Mouse (Mus musculus): Measurements from ENCODE around the gene Dennd4a. TPM values are rescaled to one million over a fixed set of nuclear protein-coding genes. Genes with fewer than 3 reads are reported as not detected.
A peak's percentile ranks its signal among the peaks of the same experiment; 100 is the strongest.

The Dennd4a gene
- total RNA-seq (2021), result 1 to 10 TPM; 7.7 to 8.4 TPM

GRCm38 (mm10) chr9:64810822-64811537 is at the start of gene Dennd4a:
Dennd4a (plus strand) TSS chr9:64811340.
- intact Hi-C loops (cut with DNase I), result loop anchor here (5.0 kb wide), 1 partner anchor 74 kb away; the partner anchor contains the start of gene Rab11a

GRCm38 (mm10) chr9:64764824-64765223 is 46.3 kb upstream of the Dennd4a start:
- DNase-seq, result no peak
- intact Hi-C loops (cut with DNase I), result no loop called here

More at GRCm38 (mm10) chr9:64810822-64811537, at the start of gene Dennd4a:
- peak; percentile 96 for DNase-seq

- intact Hi-C loops (cut with DNase I), result no loop called here
- DNase-seq, result no peak
These were observed 45.0 kb upstream of the Dennd4a start for GRCm38 (mm10) chr9:64766136-64766535.

DNA sequence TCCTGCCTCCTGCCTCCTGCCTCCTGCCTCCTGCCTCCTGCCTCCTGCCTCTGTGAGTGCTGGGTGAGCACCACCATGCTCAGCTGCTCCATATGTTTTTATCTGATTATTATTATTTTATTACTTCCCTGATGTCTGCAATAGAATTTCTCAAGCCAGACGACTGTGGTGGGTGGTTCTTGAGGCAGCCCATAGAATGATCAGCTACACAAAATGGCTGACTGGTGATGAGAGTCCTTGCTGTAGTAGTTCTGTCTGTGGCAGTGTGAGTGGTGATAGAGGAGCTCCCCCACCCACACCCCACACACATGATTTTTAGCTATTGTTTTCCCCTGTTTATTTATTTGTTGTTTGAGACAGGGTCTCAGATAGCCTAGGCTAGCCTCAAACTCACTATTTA is 43.3 kb upstream of the Dennd4a start:
- intact Hi-C loops (cut with DNase I), result no loop called here
- DNase-seq, result no peak

GRCm38 (mm10) chr9:64769066-64769695 is 42.0 kb upstream of the Dennd4a start:
- intact Hi-C loops (cut with DNase I), result no loop called here
- peak; percentile 45 to 64 for DNase-seq

DNA sequence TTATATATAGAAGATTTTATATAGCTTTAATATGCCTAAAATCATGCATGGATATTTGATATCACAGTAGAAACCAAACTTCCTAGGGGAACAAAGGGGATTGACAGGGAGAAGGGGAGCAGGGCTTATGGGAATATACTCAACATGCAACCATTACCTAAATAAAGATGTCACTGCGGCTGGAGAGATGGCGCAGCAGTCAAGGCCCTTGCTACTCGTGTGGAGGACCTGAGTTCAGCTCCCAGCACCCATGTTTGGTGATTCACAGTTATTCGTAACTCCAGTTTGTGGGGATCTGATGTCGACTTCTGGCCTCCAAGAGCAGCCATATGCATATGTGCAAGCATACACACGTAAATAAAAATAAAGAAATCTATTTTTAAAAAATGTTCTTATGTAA is 41.2 kb upstream of the Dennd4a start:
- DNase-seq, result no peak
- intact Hi-C loops (cut with DNase I), result no loop called here

DNA sequence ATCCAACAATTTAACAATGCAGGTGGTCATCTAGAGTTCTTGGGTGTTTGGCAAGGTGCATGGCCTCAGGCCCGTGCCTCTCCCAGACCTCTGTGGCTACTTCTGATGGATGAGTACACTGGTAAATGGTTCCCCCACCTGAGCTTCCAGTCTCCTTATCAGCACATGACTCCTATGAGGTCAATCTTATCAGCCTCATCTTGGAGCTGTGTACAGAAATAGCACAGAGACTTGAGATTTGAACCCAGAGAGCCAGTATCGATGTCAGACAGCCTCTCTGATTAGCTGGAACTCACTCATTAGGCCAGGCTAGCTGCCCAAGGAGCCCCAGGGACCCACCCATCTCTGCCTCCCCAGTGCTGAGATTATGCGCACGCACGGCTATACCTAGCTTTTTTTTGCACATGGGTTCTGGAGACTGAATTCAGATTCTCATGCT is 40.7 kb upstream of the Dennd4a start:
- intact Hi-C loops (cut with DNase I), result no loop called here
- no peak for DNase-seq

GRCm38 (mm10) chr9:64771236-64771635 is 39.9 kb upstream of the Dennd4a start:
- intact Hi-C loops (cut with DNase I), result no loop called here
- peak; percentile 47 to 51 for DNase-seq

DNA sequence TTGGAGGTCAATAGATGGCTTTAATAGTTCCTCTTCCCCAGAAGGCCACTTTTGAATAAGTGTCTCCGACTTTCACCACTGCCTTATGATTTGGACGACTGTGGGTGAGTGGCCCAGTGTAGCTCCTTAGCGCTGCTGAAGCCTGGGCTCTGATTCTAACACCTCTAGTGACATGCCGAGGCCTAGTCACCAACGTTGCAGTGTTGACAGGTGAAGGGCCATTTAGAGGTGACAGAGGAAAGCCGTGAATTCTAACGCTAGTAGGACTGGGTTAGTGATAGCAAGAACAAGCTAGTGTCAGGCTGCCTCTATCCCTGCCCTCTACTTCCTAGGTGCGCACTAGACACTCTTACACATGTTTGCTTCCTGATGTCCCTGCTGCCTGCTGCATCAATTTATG is 37.9 kb upstream of the Dennd4a start:
- DNase-seq, result no peak
- intact Hi-C loops (cut with DNase I), result no loop called here

DNA sequence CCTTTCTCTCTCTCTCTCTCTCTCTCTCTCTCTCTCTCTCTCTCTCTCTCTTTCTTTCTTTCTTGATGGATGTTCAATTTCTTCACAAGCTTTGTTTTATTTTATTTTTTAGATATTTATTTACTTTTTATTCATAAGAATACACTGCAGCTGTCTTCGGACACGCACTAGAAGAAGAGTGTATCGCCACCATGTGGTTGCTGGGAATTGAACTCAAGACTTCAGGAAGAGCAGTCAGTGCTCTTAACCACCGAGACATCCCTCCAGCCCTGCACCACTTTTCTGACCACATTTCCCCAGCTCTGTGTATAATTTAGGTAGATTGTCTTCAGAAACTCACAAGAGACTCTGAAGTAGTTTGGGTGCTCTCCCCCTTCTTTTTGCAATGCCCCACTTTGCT is 37.2 kb upstream of the Dennd4a start:
- intact Hi-C loops (cut with DNase I), result no loop called here
- no peak for DNase-seq

DNA sequence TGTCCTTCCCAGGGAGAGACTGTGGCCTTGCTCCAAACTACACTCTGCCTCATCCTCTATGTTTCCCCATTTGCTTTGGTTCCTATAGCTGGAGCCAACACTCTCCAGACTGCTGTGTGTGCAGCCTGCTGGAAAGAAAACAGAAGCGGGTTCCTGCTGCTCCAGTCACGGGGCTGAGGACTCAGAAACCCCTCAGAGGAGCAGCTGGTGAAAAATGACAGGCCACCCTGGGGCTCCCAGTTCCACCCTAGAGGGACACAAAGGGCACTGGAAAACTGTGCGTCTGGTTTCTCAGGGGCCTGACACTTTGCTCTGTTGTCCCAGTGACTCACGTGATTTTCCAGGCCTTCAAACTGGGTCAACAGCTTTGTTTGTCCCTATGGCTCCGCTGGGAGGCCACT is 36.7 kb upstream of the Dennd4a start:
- intact Hi-C loops (cut with DNase I), result no loop called here
- peak in 1 of 2 experiments; percentile 44 for DNase-seq

GRCm38 (mm10) chr9:64774883-64775282 is 36.3 kb upstream of the Dennd4a start:
- DNase-seq, result no peak
- intact Hi-C loops (cut with DNase I), result no loop called here

GRCm38 (mm10) chr9:64775491-64775890 is 35.6 kb upstream of the Dennd4a start:
- no peak for DNase-seq

GRCm38 (mm10) chr9:64777441-64777987 is 33.6 kb upstream of the Dennd4a start:
- DNase-seq, result no peak
- intact Hi-C loops (cut with DNase I), result no loop called here

More at GRCm38 (mm10) chr9:64775491-64775890, 35.6 kb upstream of the Dennd4a start:
- intact Hi-C loops (cut with DNase I), result no loop called here

DNA sequence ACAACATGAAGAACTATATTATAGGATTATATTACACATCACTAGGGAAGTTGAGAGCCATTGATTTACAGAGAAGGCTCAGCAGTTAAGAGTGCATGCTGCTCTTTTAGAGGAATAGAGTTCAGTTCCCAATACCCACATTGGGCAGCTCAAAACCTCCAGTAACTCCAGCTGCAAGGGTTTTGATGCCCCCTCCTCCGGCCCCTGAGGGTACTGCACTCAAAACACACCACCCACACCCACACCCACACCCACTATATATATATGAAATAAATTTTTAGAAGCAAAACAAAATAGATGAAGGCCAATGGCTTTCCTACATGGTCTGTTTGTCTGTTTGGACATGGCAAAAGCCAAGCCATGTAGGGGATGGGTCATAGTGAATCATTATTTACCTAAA is 33.0 kb upstream of the Dennd4a start:
- intact Hi-C loops (cut with DNase I), result loop anchor here (2.0 kb wide), 3 partner anchors 35 to 183 kb away; partner anchors contain the start of gene Ints14
- DNase-seq, result no peak

DNA sequence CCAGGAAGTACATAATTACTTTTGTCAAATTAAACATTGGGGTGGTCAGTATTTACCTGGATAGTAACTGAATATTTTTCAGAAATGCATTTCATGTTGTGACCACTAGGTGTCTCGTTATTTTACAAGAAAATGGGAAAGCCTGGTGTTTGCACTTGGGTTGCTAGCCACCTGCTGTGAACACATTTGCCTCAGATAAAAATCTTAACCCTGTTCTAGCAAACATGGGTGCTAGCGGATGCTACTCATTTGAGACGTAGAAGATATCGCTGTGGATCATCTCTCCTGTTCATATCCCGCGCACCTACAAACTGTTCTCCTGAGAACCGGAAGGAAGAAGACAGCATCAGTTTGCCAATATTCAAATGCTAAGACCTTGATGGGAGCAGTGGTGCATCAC is 31.5 kb upstream of the Dennd4a start:
- intact Hi-C loops (cut with DNase I), result loop anchor here (2.0 to 5.0 kb wide), 4 partner anchors 33 to 181 kb away; partner anchors contain the start of gene Ints14
- DNase-seq, result no peak

DNA sequence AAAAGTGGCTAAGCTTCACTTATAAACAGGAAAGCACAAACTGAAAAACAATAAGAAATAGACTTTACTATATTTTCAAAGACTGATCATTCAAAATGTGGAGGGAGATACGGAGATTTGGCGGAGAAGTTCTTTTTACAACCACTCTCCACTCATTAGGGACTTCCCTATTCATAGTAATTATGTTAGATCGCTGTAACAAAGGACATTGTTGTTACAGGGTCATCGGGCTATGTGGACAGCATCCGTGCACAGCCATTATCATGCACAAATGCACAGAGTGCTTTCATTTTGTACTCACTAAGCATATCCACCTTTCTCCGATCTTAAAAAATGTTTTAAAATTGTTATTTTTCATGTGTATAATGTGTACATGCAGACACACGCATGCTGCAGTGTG is 27.6 kb upstream of the Dennd4a start:
- no peak for DNase-seq
- intact Hi-C loops (cut with DNase I), result loop anchor here (2.0 to 5.0 kb wide), 2 partner anchors 79 to 119 kb away; no protein-coding TSS in a partner anchor

- DNase-seq, result peak; percentile 67 to 82
- intact Hi-C loops (cut with DNase I), result loop anchor here (5.0 kb wide), 1 partner anchor 77 kb away; no protein-coding TSS in a partner anchor
These were observed 26.3 kb upstream of the Dennd4a start for GRCm38 (mm10) chr9:64784841-64785240.

DNA sequence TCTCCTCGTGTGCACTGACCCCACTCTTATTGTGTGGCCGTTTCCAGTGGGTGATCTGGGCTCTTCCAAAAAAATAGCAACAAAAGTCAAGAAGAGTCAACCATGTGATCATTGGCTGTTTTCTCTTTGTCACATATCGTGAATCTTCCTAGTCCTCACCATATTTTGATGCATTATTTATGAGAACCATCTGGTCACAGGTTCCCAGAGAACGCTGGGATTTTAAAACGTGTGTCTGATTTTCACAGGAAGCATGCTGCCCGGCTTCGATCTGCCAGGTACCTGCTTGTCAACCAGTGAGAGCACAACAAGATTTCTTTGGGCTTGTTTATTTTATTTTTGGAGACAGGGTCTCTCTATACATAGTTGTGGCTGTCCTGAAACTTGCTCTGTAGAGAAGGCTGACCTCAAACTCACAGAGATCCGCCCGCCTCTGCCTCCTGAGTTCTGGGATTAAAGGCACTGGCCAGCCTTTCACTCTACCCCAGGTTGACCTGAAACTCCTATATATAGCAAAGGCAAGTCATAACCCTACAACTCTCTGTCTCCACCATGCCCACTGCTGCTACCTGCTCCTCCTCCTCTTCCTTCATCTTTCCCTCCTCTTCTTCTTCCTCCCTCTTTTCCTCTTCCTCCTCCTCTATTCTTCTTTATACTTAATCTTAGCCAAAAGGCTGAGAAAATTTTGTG is 24.8 kb upstream of the Dennd4a start:
- no peak for DNase-seq
- intact Hi-C loops (cut with DNase I), result no loop called here

GRCm38 (mm10) chr9:64788070-64788469 is 23.1 kb upstream of the Dennd4a start:
- DNase-seq, result no peak
- intact Hi-C loops (cut with DNase I), result no loop called here

DNA sequence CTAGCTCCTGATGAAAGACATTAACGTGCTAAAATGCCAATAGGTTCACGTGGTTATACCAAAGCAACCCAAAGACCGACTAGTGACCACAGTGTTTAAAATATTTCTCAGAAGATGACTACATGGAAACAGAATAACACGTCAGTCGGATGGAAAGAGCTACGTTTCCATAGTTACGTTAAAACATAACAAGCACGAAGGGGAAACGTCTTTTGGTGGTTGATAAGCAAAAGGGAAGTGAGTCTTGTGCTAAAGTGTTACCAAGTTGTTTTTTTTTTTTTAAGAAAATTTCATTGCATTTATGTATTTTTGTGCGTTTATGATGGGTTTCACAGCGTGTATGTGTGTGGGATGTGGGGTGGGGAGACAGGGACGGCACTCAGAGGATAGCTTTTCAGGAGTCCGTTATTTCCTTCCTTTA is 21.8 kb upstream of the Dennd4a start:
- no peak for DNase-seq
- intact Hi-C loops (cut with DNase I), result no loop called here

All from heart, postnatal 36 days (tissue).